Mouse (Mus musculus): ENCODE measurements around the gene Mark4.

Mark4 gene

GRCm38 (mm10) chr7:19469404-19469803 lies 10.8 kb upstream of the Mark4 start:
- DNase-seq (ENCODE audit: low spot score), result no peak

- DNase-seq (ENCODE audit: low spot score), result no peak
Observed at GRCm38 (mm10) chr7:19468279-19468678, 9.7 kb upstream of the Mark4 start.

DNA sequence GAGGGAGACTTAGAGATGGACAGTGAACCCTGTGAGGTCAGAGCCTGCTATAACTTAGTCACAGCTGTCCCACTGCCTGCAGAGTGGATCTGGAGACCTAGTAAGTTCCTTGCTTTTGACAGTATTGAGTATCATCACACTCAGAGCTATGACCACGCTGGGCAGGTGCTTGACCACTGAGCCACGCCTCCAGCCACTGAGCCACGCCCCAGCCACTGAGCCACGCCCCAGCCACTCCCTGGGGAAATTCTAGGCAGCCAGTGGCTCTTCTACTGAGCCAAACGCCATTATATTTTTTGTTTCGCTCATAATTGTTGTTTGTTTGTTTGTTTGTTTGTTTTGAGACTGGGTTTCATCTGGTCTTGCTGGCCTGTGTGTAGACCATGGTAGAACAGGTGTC lies 9.0 kb upstream of the Mark4 start:
- DNase-seq (ENCODE audit: low spot score), result no peak

DNA sequence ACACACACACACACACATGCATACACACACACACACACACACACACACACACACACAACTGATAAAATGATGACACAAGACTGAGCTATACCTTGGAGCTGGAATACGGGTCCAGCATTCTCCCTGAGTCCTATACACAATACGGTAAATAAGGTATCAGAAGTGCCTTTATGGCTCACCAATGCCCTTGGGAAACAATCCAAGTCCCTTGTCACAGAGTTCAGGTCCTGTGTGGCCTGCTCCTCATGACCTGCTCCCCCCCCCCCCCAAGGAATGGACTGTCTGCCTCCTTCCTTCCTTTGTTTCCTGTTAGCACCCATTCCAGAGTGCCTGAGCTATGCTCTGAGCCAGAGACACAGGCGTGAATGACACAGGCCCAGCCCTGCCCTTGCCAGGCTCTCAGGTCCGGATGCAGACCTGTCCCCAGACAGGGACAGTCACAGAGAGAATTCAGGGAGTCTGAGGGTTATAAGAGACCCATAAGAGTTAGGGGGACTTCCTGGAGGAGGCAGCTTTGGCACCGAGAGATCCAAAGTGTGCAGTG lies 8.1 kb upstream of the Mark4 start:
- DNase-seq (ENCODE audit: low spot score), result no peak

DNA sequence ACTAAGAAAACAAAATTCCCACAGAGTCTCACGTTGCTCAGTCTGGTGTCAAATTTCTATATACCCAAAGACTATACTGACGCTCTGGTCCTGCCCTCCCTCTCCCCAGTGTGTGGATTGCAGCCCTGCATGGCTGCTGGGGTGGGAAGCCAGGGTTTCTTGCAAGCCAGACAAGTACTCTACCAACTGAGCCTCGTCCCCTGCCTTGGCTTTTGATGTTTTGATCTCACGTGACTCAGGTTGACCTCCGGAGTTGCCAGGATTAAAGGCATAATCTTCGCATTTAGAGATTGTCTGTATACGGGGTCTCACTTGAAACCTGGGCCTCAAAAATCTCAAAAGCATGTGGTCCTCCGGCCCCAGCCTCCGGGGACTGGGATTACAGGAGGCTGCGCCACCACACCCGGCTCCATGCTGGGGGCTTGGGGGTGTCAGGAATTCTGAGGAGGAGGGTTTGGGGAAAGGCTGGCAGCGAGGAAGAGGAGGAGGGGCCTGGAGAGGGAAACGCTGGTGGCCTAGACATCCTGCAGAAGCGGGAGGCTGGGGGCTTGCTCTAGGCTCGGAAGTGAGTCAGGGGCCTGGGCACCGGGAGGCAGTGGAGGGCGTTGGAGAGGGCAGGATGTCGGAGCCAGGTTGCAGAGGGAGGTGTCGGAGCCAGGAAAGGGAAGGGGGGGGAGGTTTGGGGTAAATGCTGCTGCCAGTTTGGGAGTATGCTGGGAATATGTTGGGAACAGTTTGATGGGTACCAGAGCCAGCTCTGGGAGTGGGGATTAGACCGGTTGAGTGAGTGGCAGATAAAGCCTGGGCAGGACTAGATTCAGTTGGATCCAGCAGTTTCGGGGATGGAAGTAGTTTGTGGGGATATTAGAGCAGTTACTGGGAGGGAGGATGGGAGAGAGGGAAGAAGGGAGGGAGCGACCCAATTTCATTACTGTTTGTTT lies 6.0 kb upstream of the Mark4 start:
- DNase-seq (ENCODE audit: low spot score), result peak; percentile 40

DNA sequence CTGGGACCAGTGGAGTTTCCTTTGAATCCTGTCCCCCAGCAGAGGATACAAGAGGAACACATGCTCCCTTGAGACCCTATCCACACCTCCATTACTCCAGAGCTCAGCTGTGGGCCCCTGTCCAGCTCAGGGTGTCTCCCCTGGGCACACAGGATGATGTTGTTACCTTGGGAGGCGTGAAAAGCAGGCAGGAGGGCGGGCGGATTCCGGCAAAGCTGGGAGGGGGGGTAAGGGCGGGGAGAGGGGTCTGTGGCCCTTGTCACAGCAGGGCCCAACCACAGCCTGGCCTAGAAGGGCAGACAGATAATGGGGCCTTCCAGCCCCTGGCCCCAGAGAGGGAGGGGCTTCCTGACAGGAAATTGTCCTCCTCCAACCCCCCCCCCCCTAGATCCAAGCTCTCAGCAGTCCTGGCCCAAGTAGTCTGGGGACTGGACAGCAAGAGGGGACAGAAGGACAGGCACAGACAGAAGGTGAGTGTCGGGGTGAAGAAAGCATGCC lies 4.3 kb upstream of the Mark4 start, which contains the start of gene Exoc3l2:
TSS of gene Exoc3l2 (plus strand) at position 448 of the 498 bp plus-strand sequence.
- no peak for DNase-seq (ENCODE audit: low spot score)

DNA sequence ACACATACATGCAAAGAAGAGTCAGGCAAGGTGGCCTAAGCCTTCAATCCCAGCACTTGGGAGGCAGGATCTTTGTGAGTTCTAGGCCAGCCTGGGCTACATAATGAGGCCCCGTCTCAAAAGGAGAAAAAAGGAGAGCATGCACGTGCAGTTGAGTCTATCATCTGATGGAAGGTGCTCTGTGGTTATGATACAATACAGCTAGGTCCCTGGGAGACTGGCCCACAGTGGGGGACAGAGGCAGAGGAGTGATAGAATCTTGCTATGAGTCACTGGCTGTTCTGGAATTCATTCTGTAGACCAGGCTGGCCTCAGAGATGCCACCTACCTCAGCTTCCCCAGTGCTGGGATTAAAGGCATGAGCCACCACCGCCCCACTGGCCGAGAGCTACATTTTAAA lies 3.8 kb upstream of the Mark4 start:
- no peak for DNase-seq (ENCODE audit: low spot score)

DNA sequence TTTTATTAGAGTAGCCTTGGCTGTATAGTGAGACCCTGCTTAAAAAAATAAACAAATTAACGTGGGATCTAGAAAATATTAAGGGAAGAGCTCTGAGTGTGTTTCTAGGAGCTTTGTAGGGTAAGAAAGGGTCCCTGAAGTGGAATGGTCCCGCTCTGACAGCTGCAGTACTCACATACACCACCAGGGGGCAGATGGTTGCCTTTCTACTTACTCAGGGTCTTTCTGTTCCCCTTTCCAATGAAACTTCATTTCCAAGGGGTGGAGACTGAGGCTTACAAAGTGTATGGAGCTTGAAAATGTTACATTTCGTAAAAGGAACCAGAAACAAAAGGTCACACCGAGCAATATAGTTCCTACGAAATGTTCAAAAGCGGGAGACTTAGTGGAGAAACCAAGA lies 2.9 kb upstream of the Mark4 start:
- DNase-seq (ENCODE audit: low spot score), result peak; percentile 44

GRCm38 (mm10) chr7:19460500-19460899 lies 1.9 kb upstream of the Mark4 start:
- DNase-seq (ENCODE audit: low spot score), result no peak

DNA sequence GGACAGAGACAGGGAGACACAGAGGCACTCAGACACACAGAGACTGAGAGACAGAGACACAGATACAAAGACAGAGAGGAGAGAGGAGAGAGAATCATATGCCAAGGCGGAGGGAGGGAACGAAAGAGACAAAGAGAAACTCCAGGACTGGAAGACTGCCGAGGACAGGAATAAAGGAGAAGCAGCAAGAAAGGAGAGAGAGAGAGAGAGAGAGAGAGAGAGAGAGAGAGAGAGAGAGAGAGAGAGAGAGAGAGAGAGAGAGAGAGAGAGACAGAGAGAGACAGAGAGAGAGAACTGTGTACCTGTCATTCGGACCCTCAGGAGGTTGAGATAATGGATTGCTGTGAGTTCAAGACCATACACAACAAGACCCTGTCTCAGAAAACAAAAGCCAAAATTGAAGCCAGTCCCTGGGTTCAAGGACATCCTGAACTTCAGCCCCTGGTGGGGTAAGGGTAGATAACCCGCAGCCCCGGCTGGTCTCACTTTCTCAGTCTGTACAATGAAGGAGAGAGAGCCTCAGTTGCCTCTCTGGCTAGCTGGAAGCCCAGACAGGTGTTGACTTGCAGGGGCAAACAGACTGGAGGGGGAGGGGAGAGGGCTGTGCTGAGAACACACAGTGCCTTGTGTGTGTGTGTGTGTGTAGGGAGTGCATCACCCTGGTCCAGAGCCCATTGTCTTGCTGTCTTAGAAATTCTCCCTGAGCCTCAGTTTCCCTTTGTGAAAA lies 686 bp upstream of the Mark4 start:
- DNase-seq (ENCODE audit: low spot score), result no peak

- DNase-seq (ENCODE audit: low spot score), result peak; percentile 71
Observed at GRCm38 (mm10) chr7:19458072-19458486, 542 bp downstream of the Mark4 start.

- no peak for DNase-seq (ENCODE audit: low spot score)
Observed at GRCm38 (mm10) chr7:19457414-19458071, 1.1 kb downstream of the Mark4 start.

GRCm38 (mm10) chr7:19456628-19457027 lies 2.0 kb downstream of the Mark4 start:
- no peak for DNase-seq (ENCODE audit: low spot score)

DNA sequence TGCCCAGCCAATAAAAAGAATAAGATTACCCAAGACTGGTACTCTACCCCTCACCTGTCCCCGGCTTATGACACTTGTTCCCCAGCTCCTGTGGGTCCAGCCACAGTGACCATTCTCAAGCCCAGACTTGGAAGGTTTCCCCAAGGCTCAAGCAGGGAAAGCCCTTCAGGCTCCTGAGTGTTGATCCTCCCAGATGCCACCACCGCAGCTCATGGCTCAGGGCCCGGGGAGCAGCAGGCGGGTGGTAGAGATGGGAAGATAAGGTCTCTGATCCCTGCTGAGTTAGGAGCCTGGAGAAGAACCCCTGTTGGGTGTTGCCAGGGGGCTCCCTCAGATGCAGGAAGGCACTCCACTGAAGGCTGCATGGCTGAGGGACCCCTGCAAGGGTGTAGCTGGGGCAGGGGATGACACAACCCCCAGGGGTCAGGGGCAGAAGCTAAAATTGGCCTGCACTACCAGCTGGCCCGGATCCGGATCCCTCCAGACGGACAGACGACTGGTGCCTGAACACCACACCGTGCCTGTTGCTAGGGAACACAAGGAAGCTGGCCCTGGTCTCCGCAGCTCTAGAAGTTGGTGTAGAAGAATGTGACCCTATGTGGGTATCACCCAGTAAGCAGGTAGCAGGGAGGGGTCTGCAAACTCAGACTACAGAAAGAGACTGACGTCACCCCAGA lies 2.7 kb downstream of the Mark4 start:
- DNase-seq (ENCODE audit: low spot score), result no peak

- DNase-seq (ENCODE audit: low spot score), result no peak
Observed at GRCm38 (mm10) chr7:19455186-19455585, 3.4 kb downstream of the Mark4 start.

- DNase-seq (ENCODE audit: low spot score), result no peak
Observed at GRCm38 (mm10) chr7:19449165-19449564, 9.5 kb downstream of the Mark4 start.

DNA sequence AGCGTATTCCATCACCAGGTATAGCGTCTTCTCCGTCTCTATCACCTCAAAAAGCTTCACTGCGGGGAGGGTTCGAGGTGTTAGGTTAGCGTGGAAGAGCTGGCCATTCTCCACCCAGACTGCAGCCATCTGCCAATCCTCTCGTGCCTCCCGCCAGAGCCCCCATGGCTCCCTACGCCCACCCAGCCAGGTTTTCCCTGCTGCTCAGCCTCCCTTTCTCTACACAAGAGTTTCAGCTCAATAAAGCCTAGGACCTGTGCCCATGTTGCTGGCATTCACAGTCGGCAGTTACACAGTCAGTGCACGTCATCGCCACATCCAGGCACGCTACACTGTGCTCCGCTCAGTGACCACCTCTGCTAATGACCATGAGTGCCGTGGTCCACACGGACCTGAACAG lies 10.9 kb downstream of the Mark4 start:
- DNase-seq (ENCODE audit: low spot score), result no peak

- no peak for DNase-seq (ENCODE audit: low spot score)
Observed at GRCm38 (mm10) chr7:19444801-19445200, 13.8 kb downstream of the Mark4 start.

DNA sequence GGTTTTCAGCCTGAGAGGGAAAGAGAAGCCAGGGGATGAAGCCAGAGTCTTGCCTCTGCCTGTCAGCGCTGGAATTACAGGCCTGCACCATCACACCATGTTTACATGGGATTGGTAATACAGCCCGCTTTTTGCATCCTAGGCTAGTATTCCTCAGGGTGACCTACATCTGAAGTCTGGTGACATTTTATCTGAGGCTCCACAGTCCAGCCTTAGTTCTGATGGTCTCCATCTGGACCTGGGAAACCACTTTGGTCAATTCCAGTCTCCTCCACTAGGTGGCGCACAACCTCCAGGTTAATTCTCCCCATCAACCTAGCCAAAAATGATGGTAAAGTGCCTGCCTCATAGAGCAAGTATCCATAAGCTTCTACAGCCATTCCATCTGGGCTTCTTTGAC lies 15.3 kb downstream of the Mark4 start:
- peak; percentile 41 for DNase-seq (ENCODE audit: low spot score)

- no peak for DNase-seq (ENCODE audit: low spot score)
Observed at GRCm38 (mm10) chr7:19441448-19442091, 17.1 kb downstream of the Mark4 start.

GRCm38 (mm10) chr7:19437048-19437447 lies 21.6 kb downstream of the Mark4 start:
- no peak for DNase-seq (ENCODE audit: low spot score)

Data from yolk sac, embryonic 10.5 days (tissue).